Mouse (Mus musculus): ENCODE results near the gene Ksr1. TPM values are rescaled to one million over a fixed set of nuclear protein-coding genes. Genes with fewer than 3 reads are reported as not detected.

Ksr1 gene
- 4.7 and 7.6 TPM in 2 replicates for polyA plus RNA-seq (2016; fragmentation: Nextera tagmentation; extraction: Ambion mirVana)

DNA sequence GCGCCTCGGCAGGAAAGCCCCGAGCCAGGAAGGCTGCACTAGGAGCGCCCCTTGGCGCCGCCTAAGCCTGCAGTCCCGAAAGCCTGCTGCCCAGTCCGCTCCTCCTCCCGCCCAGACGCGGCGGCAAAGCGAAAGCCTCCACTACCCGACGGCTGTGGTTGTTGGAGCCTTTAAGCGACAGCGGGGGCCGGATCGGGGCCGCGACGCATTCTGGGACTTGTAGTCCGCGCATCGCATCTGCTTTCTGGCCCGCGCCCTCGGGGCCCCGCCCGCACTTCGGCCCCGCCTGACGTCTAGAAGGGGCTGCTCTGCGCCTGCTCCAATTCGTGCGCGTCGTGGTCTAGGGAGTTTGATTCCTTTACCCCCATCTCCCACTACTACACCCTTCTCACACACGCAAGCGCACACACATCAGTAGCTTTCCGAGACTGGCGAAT lies at the start of gene Ksr1:
Gene Ksr1 (minus strand): TSS at position 77 of the 437 bp plus-strand sequence.
- ATAC-seq (ENCODE audit: low FRiP score), result peak; percentile 94

DNA sequence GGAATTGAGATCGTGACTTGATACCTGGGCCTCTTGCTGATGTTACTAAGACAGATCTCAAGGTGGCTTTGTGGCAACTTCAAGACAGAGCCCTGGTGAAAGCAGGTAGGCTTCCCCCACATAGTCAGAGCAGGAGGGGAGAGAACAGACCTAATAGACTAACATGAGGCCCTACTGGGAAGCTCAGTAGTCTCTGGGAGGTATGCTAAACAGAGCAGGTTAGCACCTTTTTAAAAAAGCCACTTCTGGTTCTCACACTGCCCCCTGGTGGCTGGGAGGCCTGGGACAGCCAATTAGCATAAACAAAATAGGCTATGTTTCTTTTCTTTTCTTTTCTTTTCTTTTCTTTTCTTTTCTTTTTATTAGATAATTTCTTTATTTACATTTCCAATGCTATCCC lies 46.0 kb upstream of the Ksr1 start:
- ATAC-seq (ENCODE audit: low FRiP score), result no peak
- Histone ChIP-seq H3K4me1 (peaks cover 11% of the 10 kb centered on the region), H3K27me3 (no peaks in the 10 kb centered on the region), H3K4me3 (replicated peaks) (no peak overlapping the region), H3K9ac (no peak overlapping the region), H3K36me3 (replicated peaks) (no peaks in the 10 kb centered on the region), H3K4me2 (no peak overlapping the region), H3K9me3 (no peaks in the 10 kb centered on the region), H3K27ac (no peak overlapping the region)
- 97% methylated on average over 1 of the region's 1 CpGs for WGBS

More for the DNA sequence above, at the start of gene Ksr1:
- Histone ChIP-seq H3K27ac (peak within 1 kb of the TSS; percentile 93), H3K27me3 (no peaks in the 10 kb centered on the region), H3K4me3 (replicated peaks) (peak within 1 kb of the TSS; percentile 83), H3K4me1 (peaks cover 35% of the 10 kb centered on the region), H3K36me3 (replicated peaks) (no peaks in the 10 kb centered on the region), H3K9me3 (no peaks in the 10 kb centered on the region), H3K9ac (peak within 1 kb of the TSS; percentile 89), H3K4me2 (peak within 1 kb of the TSS; percentile 76)
- under 1% methylated on average over 36 of the region's 42 CpGs for WGBS

DNA sequence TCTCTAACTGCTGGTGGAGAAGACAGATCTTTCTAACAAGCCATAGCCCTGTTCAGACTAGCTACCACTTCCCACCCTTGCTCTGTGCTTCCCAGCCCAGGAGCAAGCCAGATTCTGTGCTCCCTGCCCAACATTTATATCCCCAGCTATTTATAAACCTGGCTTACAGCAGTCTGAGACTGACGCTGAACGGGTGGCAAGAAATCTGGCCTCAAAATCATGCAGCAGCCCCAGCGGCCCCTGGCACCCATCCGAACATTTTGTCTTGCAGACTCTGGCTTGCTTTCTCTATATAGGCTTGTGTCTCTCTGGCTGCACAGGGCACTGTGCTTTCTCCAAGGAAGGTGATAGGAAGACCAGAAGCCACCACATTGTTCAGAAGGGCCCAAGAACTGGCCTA lies 45.0 kb upstream of the Ksr1 start:
- Histone ChIP-seq H3K9ac (no peak overlapping the region), H3K27me3 (no peaks in the 10 kb centered on the region), H3K4me2 (no peak overlapping the region), H3K4me1 (0 out of 2 replicates have a peak, but pooled peaks cover 2% of the 10 kb centered on the region), H3K9me3 (no peaks in the 10 kb centered on the region), H3K36me3 (replicated peaks) (no peaks in the 10 kb centered on the region), H3K27ac (no peak overlapping the region), H3K4me3 (replicated peaks) (no peak overlapping the region)
- no peak for ATAC-seq (ENCODE audit: low FRiP score)
- 91% methylated on average over 4 of the region's 4 CpGs for WGBS

DNA sequence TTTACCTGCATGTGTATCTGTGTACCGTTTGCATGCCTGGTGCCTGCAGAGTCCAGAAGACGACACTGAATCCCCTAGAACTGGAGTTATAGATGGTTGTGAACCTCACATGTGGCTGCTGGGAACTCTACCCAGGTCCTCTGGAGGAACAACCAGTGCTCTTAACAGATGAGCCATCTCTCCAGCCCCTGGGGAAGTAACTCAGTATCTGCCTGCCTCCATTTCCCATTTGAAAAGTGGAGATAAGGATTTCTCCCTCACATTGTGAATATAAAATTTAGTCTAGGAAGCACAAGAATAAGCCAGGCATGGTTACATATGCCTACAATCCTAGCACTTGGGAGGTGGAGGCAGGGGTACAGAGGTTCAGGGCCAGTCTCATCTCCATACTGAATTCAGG lies 44.0 kb upstream of the Ksr1 start:
- Histone ChIP-seq H3K9me3 (no peaks in the 10 kb centered on the region), H3K36me3 (replicated peaks) (no peaks in the 10 kb centered on the region), H3K4me1 (0 out of 2 replicates have a peak, but pooled peaks cover 2% of the 10 kb centered on the region), H3K9ac (no peak overlapping the region), H3K4me3 (replicated peaks) (no peak overlapping the region), H3K27me3 (no peaks in the 10 kb centered on the region), H3K4me2 (no peak overlapping the region), H3K27ac (no peak overlapping the region)
- 92% methylated on average over 2 of the region's 2 CpGs for WGBS
- ATAC-seq (ENCODE audit: low FRiP score), result no peak

DNA sequence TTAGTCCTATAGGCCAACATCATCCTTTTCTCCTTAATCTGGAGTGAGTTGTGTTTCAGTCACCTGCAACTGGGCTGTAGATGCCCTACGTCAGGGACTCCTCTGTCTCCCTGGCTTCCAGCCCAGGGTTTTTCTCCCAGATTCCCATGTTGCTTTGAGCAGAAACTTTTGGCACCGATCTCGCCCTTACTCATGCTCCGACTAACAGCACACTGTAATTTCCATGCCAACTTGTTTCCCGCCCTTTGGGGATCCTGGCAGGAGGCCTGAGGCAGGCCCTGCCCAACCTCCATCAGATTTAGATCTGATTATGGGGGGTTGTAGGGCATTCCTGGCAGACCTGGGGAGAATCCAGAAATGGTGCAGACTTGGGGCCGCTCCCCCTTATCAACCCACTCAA lies 42.0 kb upstream of the Ksr1 start:
- H3K27me3 ChIP-seq, result no peaks in the 10 kb centered on the region
- 0 out of 2 replicates have a peak, but pooled peaks cover 2% of the 10 kb centered on the region for H3K4me1 ChIP-seq
- no peak for ATAC-seq (ENCODE audit: low FRiP score)
- no peaks in the 10 kb centered on the region for H3K36me3 ChIP-seq (replicated peaks)
- no peak overlapping the region for H3K27ac ChIP-seq
- no peak overlapping the region for H3K4me3 ChIP-seq (replicated peaks)
- no peak overlapping the region for H3K4me2 ChIP-seq
- 78% methylated on average over 6 of the region's 6 CpGs for whole genome bisulfite sequencing
- H3K9ac ChIP-seq, result no peak overlapping the region
- H3K9me3 ChIP-seq, result no peaks in the 10 kb centered on the region

DNA sequence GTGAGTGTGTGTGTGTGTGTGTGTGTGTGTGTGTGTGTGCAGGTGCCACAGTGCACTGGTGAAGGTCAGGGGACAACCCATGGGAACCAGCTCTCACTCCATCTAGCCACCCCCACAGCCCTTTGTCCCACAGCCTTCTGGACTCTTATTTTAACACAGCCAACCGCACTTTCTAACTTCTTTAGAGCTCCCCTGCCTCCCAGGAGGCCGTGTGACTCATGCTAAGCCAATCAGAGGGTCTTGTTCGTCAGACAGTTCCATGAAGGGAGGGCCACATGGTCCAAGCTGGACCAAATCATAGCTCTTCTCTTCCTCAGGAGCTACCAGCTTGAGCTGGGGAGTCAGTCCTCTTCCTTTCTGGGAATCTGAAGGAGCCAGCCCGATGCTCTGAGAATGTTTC lies 41.1 kb upstream of the Ksr1 start:
- H3K27me3 ChIP-seq, result no peaks in the 10 kb centered on the region
- H3K36me3 ChIP-seq (replicated peaks), result no peaks in the 10 kb centered on the region
- WGBS, result 71% methylated on average over 4 of the region's 4 CpGs
- H3K4me2 ChIP-seq, result no peak overlapping the region
- no peak for ATAC-seq (ENCODE audit: low FRiP score)
- 0 out of 2 replicates have a peak, but pooled peaks cover 2% of the 10 kb centered on the region for H3K4me1 ChIP-seq
- H3K4me3 ChIP-seq (replicated peaks), result no peak overlapping the region
- H3K9me3 ChIP-seq, result no peaks in the 10 kb centered on the region
- no peak overlapping the region for H3K9ac ChIP-seq
- H3K27ac ChIP-seq, result no peak overlapping the region

DNA sequence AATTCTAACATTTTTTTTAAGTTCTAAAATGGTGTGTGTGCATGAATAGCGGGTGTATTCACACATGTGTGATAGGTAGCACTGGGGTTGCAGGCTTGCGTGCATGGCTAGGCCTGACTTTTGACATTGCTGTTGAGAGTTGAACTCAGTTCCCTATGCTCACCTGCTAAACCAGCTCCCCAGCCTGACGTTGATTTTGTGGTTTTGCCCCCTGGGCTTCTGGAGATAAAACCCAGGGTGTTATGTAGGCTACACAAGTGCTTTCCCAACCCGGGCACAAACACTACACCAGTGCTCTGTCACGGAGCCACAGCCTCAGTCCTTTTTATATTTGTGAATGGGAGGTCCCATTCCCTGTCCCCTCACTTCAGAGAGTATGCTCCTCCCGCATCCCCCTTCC lies 39.5 kb upstream of the Ksr1 start:
- Histone ChIP-seq H3K4me3 (replicated peaks) (no peak overlapping the region), H3K36me3 (replicated peaks) (no peaks in the 10 kb centered on the region), H3K9ac (no peak overlapping the region), H3K27ac (no peak overlapping the region), H3K4me2 (no peak overlapping the region), H3K4me1 (0 out of 2 replicates have a peak, but pooled peaks cover 2% of the 10 kb centered on the region), H3K27me3 (no peaks in the 10 kb centered on the region), H3K9me3 (no peaks in the 10 kb centered on the region)
- no peak for ATAC-seq (ENCODE audit: low FRiP score)
- WGBS, result 90% methylated on average over 6 of the region's 6 CpGs

DNA sequence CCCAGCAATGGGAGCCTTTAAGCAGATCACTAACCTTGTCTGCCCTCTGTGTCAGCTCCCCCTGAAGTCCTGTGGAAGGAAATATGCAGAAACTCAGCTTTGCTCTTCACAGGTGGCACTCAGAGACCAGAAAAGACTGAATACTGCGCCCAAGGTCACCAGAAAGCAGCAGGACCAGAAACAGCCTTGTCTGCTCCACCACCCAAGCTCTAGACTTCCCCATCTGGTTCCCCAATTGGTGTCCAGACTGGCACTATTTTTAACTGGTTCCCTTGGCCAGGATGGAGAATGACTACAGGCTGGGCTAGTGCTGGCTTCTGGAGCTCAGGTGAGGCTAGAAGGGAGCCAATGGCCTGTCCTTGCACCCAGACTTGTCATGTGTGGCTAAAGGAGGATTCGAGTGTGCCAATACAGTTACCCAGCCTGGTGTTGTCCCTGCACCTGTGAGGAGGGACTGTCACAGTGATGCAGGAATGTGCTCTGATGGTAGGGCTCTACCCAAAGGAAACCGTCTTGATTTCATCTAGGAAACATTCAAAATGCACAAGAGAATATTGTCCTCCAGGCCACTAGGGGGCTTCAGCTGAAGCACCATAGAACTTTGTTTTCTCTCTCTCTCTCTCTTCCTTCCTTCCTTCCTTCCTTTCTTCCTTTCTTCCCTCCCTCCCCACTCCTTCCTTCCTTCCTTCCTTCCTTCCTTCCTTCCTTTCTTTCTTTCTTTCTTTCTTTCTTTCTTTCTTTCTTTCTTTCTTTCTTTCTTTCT lies 38.1 kb upstream of the Ksr1 start:
- Histone ChIP-seq H3K9ac (no peak overlapping the region), H3K9me3 (no peaks in the 10 kb centered on the region), H3K4me3 (replicated peaks) (no peak overlapping the region), H3K36me3 (replicated peaks) (no peaks in the 10 kb centered on the region), H3K4me2 (no peak overlapping the region), H3K27ac (no peak overlapping the region), H3K27me3 (no peaks in the 10 kb centered on the region), H3K4me1 (0 out of 2 replicates have a peak, but pooled peaks cover 2% of the 10 kb centered on the region)
- ATAC-seq (ENCODE audit: low FRiP score), result no peak
- WGBS, result 73% methylated on average over 3 of the region's 3 CpGs

DNA sequence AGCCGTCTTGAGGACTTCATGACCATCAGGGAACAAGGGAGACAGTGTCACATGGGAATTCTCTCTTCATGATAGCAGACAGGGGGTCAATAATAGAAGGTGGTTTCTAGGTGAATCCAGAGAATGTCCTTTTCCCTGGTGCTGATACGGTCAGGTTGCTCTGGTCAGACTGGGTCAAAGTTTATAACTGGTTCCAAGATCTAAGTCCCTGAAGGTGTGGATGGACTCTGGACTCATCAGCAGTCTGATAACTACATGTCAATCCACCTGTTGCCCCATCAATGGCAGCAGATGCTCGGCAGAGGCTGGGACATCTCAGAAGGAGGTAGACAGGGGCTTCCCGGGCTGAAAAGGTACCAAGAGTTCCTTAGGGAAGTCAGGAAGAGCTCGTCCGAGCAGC lies 37.2 kb upstream of the Ksr1 start:
- no peaks in the 10 kb centered on the region for H3K9me3 ChIP-seq
- H3K9ac ChIP-seq, result no peak overlapping the region
- no peak for ATAC-seq (ENCODE audit: low FRiP score)
- H3K4me1 ChIP-seq, result 0 out of 2 replicates have a peak, but pooled peaks cover 2% of the 10 kb centered on the region
- 89% methylated on average over 6 of the region's 6 CpGs for WGBS
- no peak overlapping the region for H3K4me2 ChIP-seq
- H3K27me3 ChIP-seq, result no peaks in the 10 kb centered on the region
- no peaks in the 10 kb centered on the region for H3K36me3 ChIP-seq (replicated peaks)
- no peak overlapping the region for H3K27ac ChIP-seq
- H3K4me3 ChIP-seq (replicated peaks), result no peak overlapping the region

DNA sequence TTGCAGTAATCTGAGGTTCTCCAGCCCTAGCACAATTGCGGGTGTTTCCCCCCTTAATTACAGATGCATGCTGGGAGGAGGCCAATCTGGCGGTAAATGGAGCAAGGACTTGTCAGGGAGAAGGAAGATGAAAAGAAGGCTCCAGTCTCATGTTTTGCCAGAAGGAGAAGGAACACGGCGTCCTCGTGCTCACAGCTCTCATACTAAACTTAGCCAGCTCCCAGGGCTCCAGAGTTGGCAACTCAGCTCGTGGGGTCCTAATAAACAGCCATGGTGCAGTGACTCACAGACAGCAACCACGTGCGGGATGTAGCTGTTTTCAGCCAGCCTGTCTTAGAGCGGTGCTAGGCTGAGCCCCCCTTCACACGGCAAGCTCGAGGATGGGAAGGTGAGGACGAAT lies 36.7 kb upstream of the Ksr1 start:
- Histone ChIP-seq H3K27me3 (no peaks in the 10 kb centered on the region), H3K4me1 (0 out of 2 replicates have a peak, but pooled peaks cover 2% of the 10 kb centered on the region), H3K4me3 (replicated peaks) (no peak overlapping the region), H3K36me3 (replicated peaks) (no peaks in the 10 kb centered on the region), H3K27ac (no peak overlapping the region), H3K9ac (no peak overlapping the region), H3K4me2 (no peak overlapping the region), H3K9me3 (no peaks in the 10 kb centered on the region)
- no peak for ATAC-seq (ENCODE audit: low FRiP score)
- 81% methylated on average over 12 of the region's 12 CpGs for WGBS

DNA sequence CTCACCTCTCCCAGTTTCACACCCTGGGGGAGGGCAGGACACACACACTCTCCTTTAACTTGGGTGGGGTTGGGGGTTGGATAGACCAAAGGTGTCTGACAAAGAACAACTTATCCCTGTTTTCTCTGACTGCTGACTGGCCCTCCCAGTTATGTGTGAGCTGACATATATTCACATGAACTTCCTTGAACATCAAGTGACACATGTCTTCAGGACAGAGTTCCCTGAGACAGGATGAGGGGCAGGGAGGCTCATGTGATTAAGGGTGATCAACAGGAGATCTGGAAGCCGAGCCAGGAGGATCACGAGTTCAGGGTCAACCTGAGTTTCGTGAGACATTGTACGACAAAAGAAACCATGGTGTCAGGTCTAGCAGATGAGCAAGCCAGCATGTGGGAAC lies 35.7 kb upstream of the Ksr1 start:
- 93% methylated on average over 4 of the region's 4 CpGs for WGBS
- Histone ChIP-seq H3K36me3 (replicated peaks) (no peaks in the 10 kb centered on the region), H3K4me2 (no peak overlapping the region), H3K27me3 (no peaks in the 10 kb centered on the region), H3K4me1 (no peaks in the 10 kb centered on the region), H3K27ac (no peak overlapping the region), H3K4me3 (replicated peaks) (no peak overlapping the region), H3K9ac (no peak overlapping the region), H3K9me3 (no peaks in the 10 kb centered on the region)
- no peak for ATAC-seq (ENCODE audit: low FRiP score)

DNA sequence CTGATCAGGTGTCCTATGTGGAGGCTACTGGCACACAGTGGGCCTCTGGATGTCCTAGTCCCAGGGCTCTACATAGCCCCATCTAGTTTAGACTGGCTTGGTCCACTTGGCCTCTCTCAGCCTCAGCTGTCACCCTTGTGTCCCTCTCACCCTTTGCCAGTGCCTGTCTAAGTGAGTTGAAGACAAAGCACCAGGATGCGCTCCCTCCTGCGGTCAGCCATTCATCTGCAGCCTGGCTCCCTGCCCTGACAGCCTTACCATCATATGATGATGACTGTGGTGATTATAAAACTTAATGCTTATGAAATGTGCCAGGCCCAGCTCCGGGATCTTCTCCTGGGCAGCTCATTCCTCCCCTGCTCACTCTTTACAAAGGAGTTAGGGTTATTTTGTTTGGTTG lies 30.5 kb upstream of the Ksr1 start:
- ATAC-seq (ENCODE audit: low FRiP score), result no peak
- Histone ChIP-seq H3K36me3 (replicated peaks) (no peaks in the 10 kb centered on the region), H3K4me3 (replicated peaks) (no peak overlapping the region), H3K9me3 (no peaks in the 10 kb centered on the region), H3K4me2 (no peak overlapping the region), H3K27me3 (no peaks in the 10 kb centered on the region), H3K9ac (no peak overlapping the region), H3K27ac (no peak overlapping the region), H3K4me1 (no peaks in the 10 kb centered on the region)
- 83% methylated on average over 3 of the region's 3 CpGs for WGBS

DNA sequence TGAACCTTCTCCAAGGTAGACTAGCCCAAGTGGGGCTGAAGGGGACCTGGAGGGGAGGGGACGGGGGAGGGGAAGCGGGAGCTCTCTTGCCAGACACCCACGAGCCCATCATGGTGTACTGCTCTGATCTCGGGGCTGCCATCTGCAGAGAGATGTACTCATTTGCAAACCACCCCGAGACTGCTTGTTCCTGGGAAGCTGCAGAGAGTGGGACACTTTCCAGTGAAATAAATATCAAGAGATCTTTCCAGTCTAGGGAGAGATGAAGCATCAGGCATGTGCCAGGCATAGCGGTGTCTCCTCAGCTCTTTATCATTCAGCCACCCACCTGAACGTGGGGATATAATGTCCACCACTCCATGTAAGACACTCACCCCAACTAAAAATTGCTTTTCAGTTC lies 25.8 kb upstream of the Ksr1 start:
- 90% methylated on average over 7 of the region's 7 CpGs for WGBS
- Histone ChIP-seq H3K4me1 (no peaks in the 10 kb centered on the region), H3K27ac (no peak overlapping the region), H3K4me3 (replicated peaks) (no peak overlapping the region), H3K9ac (no peak overlapping the region), H3K27me3 (no peaks in the 10 kb centered on the region), H3K9me3 (no peaks in the 10 kb centered on the region), H3K36me3 (replicated peaks) (no peaks in the 10 kb centered on the region), H3K4me2 (no peak overlapping the region)
- ATAC-seq (ENCODE audit: low FRiP score), result no peak

Measured in forebrain, embryonic 12.5 days (tissue).